In genomic region chr8:91508284-91508683, GRCm38 (mm10) we compare ENCODE assay signal across 11 mouse cellular contexts.
DNase-seq lines count a peak whose midpoint lies in the region; ATAC-seq lines count a peak whose summit lies in the region.
"Had no signal": no experiment of that assay in that cellular context is flagged by ENCODE, and none has a peak within 500 bp of the region (broad histone marks: within the 10 kb centered on the region; RNA-seq: fewer than 3 reads in every experiment).

No protein-coding gene starts in this region.

- intact Hi-C loops in heart, postnatal 10 days (cut with DNase I), result no loop called here

- H3K27me3 ChIP-seq in heart, embryonic 15.5 days, result no peaks in the 10 kb centered on the region
- peaks cover 26% of the 10 kb centered on the region; the same call in 1 of the 2 replicates for H3K27me3 ChIP-seq in limb, embryonic 12.5 days
- peaks cover 44% of the 10 kb centered on the region for H3K27me3 ChIP-seq in limb, embryonic 10.5 days (ENCODE audit: low read depth, poor library complexity, severe bottlenecking)
- no peaks in the 10 kb centered on the region for H3K27me3 ChIP-seq in embryonic facial prominence, embryonic 15.5 days
- no peaks in the 10 kb centered on the region for H3K27me3 ChIP-seq in liver, embryonic 16.5 days (ENCODE audit: control insufficient read depth, insufficient read depth, low read depth, low read length)

- H3K4me2 ChIP-seq in heart, embryonic 15.5 days, result no peak overlapping the region
- H3K4me2 ChIP-seq in limb, embryonic 12.5 days, result no peak overlapping the region
- no peak overlapping the region for H3K4me2 ChIP-seq in embryonic facial prominence, embryonic 15.5 days (replicated peaks)
- H3K4me2 ChIP-seq in liver, embryonic 16.5 days (ENCODE audit: low read depth, low read length), result no peak overlapping the region
- H3K4me2 ChIP-seq: midbrain, embryonic 12.5 days had no signal

- H3K9me3 ChIP-seq in heart, embryonic 15.5 days (replicated peaks), result no peaks in the 10 kb centered on the region
- no peaks in the 10 kb centered on the region for H3K9me3 ChIP-seq in limb, embryonic 12.5 days
- no peaks in the 10 kb centered on the region for H3K9me3 ChIP-seq in limb, embryonic 10.5 days (replicated peaks)
- no peaks in the 10 kb centered on the region for H3K9me3 ChIP-seq in embryonic facial prominence, embryonic 15.5 days (replicated peaks)
- H3K9me3 ChIP-seq in liver, embryonic 16.5 days (replicated peaks; ENCODE audit: control insufficient read depth, low read length), result no peaks in the 10 kb centered on the region
- H3K9me3 ChIP-seq: midbrain, embryonic 12.5 days had no signal

- peaks cover 33% of the 10 kb centered on the region for H3K4me1 ChIP-seq in heart, embryonic 15.5 days (replicated peaks)
- H3K4me1 ChIP-seq in limb, embryonic 12.5 days (replicated peaks), result peaks cover 10% of the 10 kb centered on the region
- H3K4me1 ChIP-seq in limb, embryonic 10.5 days, result peaks cover 35% of the 10 kb centered on the region
- H3K4me1 ChIP-seq in embryonic facial prominence, embryonic 15.5 days, result peaks cover 46% of the 10 kb centered on the region
- no peaks in the 10 kb centered on the region; the same call in 1 of the 2 replicates for H3K4me1 ChIP-seq in liver, embryonic 16.5 days (ENCODE audit: control insufficient read depth, low read depth, low read length)

- DNase-seq in heart, postnatal 10 days, result no peak
- DNase-seq in limb, embryonic 10.5 days (ENCODE audit: low spot score), result no peak
- no peak for DNase-seq in lung, adult 18-20 months
- DNase-seq: cerebellum, adult 9-11 months; gastrocnemius, postnatal 36 days had no signal

- no peak overlapping the region for H3K9ac ChIP-seq in heart, embryonic 15.5 days
- H3K9ac ChIP-seq in limb, embryonic 12.5 days (replicated peaks), result no peak overlapping the region
- no peak overlapping the region for H3K9ac ChIP-seq in embryonic facial prominence, embryonic 15.5 days
- no peak overlapping the region for H3K9ac ChIP-seq in liver, embryonic 16.5 days (ENCODE audit: low read depth, low read length)
- H3K9ac ChIP-seq: midbrain, embryonic 12.5 days had no signal

- WGBS in heart, embryonic 15.5 days, result 62% methylated on average over 4 of the region's 4 CpGs
- 80% methylated on average over 4 of the region's 4 CpGs for WGBS in limb, embryonic 12.5 days
- WGBS in limb, embryonic 10.5 days, result 77% methylated on average over 4 of the region's 4 CpGs
- WGBS in embryonic facial prominence, embryonic 15.5 days, result 70% methylated on average over 4 of the region's 4 CpGs
- 60% methylated on average over 4 of the region's 4 CpGs for WGBS in liver, embryonic 16.5 days (ENCODE audit: insufficient replicate concordance)

- no peaks in the 10 kb centered on the region for H3K36me3 ChIP-seq in heart, embryonic 15.5 days
- H3K36me3 ChIP-seq in limb, embryonic 12.5 days, result no peaks in the 10 kb centered on the region
- H3K36me3 ChIP-seq in limb, embryonic 10.5 days, result no peaks in the 10 kb centered on the region
- no peaks in the 10 kb centered on the region for H3K36me3 ChIP-seq in embryonic facial prominence, embryonic 15.5 days
- no peaks in the 10 kb centered on the region for H3K36me3 ChIP-seq in liver, embryonic 16.5 days (ENCODE audit: control insufficient read depth, insufficient read depth)
- H3K36me3 ChIP-seq: midbrain, embryonic 12.5 days had no signal

- no peak overlapping the region for H3K4me3 ChIP-seq in heart, embryonic 15.5 days
- no peak overlapping the region for H3K4me3 ChIP-seq in limb, embryonic 12.5 days (replicated peaks)
- no peak overlapping the region for H3K4me3 ChIP-seq in limb, embryonic 10.5 days
- H3K4me3 ChIP-seq in embryonic facial prominence, embryonic 15.5 days (replicated peaks), result no peak overlapping the region
- no peak overlapping the region for H3K4me3 ChIP-seq in liver, embryonic 16.5 days (ENCODE audit: low read depth, low read length)
- H3K4me3 ChIP-seq: layer of hippocampus, adult 2 months; midbrain, embryonic 12.5 days had no signal

- peak overlapping the region; percentile 22 for H3K27ac ChIP-seq in heart, embryonic 15.5 days
- H3K27ac ChIP-seq in limb, embryonic 12.5 days, result peak overlapping the region; percentile 18; the same call in 1 of the 2 replicates
- H3K27ac ChIP-seq in limb, embryonic 10.5 days, result no peak overlapping the region
- 0 out of 2 replicates have a peak overlapping the region, but pooled peaks have one; percentile 44 for H3K27ac ChIP-seq in embryonic facial prominence, embryonic 15.5 days (replicated peaks)
- H3K27ac ChIP-seq in liver, embryonic 16.5 days (ENCODE audit: low read length), result no peak overlapping the region
- H3K27ac ChIP-seq: layer of hippocampus, adult 2 months had no signal

- ATAC-seq in heart, embryonic 15.5 days (replicated peaks; ENCODE audit: insufficient number of reproducible peaks, insufficient read depth, low FRiP score, low read depth), result no peak; the same call in 1 of the 2 replicates
- no peak for ATAC-seq in limb, embryonic 12.5 days (ENCODE audit: insufficient number of reproducible peaks, insufficient read depth, low FRiP score, low TSS enrichment, low read depth)
- ATAC-seq in embryonic facial prominence, embryonic 15.5 days (ENCODE audit: insufficient number of reproducible peaks, low FRiP score, low TSS enrichment, low read depth), result no peak
- ATAC-seq in liver, embryonic 16.5 days (ENCODE audit: low read depth), result peak; percentile 43; the same call in 1 of the 2 replicates

Comparison
In these comparisons a context has a peak if more than half of its experiments do, and no peak if none do; other contexts are left out.
1. H3K27ac ChIP-seq: peak in heart, embryonic 15.5 days (single experiment), limb, embryonic 12.5 days (single experiment) and embryonic facial prominence, embryonic 15.5 days (single experiment); none in limb, embryonic 10.5 days (single experiment) and liver, embryonic 16.5 days (single experiment).